Mouse (Mus musculus): ENCODE measurements at regions not wholly inside any gene's neighbourhood (a gene's known extent, or its start where the extent isn't known, plus 50 kb on each side); places are given as distances from the start of the nearest gene placed in this dataset.

- ATAC-seq (ENCODE audit: low read depth): no peak
- 31% methylated on average over 16 of the region's 16 CpGs for WGBS (ENCODE audit: insufficient replicate concordance)
- peaks cover 13% of the 10 kb centered on the region for H3K4me1 ChIP-seq (ENCODE audit: control insufficient read depth, low read depth, low read length)
- H3K4me2 ChIP-seq (ENCODE audit: low read depth, low read length): peak overlapping the region; percentile 14
- peak overlapping the region; percentile 19 for H3K4me3 ChIP-seq (ENCODE audit: low read depth, low read length)
- H3K36me3 ChIP-seq (ENCODE audit: control insufficient read depth, insufficient read depth): no peaks in the 10 kb centered on the region
- H3K9me3 ChIP-seq (replicated peaks; ENCODE audit: control insufficient read depth, low read length): no peaks in the 10 kb centered on the region
- H3K27me3 ChIP-seq (ENCODE audit: control insufficient read depth, insufficient read depth, low read depth, low read length): no peaks in the 10 kb centered on the region
- no peak overlapping the region for H3K27ac ChIP-seq (ENCODE audit: low read length)
- H3K9ac ChIP-seq (ENCODE audit: low read depth, low read length): no peak overlapping the region
Observed at GRCm38 (mm10) chr1:151074508-151075314, 81.5 kb upstream of the Hmcn1 start.

- Histone ChIP-seq H3K4me1 (ENCODE audit: control insufficient read depth, low read depth, low read length) (peaks cover 18% of the 10 kb centered on the region), H3K9ac (ENCODE audit: low read depth, low read length) (no peak overlapping the region), H3K9me3 (replicated peaks; ENCODE audit: control insufficient read depth, low read length) (no peaks in the 10 kb centered on the region), H3K27ac (ENCODE audit: low read length) (no peak overlapping the region), H3K4me2 (ENCODE audit: low read depth, low read length) (no peak overlapping the region), H3K27me3 (ENCODE audit: control insufficient read depth, insufficient read depth, low read depth, low read length) (no peaks in the 10 kb centered on the region), H3K4me3 (ENCODE audit: low read depth, low read length) (no peak overlapping the region), H3K36me3 (ENCODE audit: control insufficient read depth, insufficient read depth) (no peaks in the 10 kb centered on the region)
- ATAC-seq (ENCODE audit: low read depth): no peak
- 61% methylated on average over 6 of the region's 6 CpGs for WGBS (ENCODE audit: insufficient replicate concordance)
Observed at GRCm38 (mm10) chr1:151075541-151075940, 82.3 kb upstream of the Hmcn1 start.

- Histone ChIP-seq H3K4me1 (ENCODE audit: control insufficient read depth, low read depth, low read length) (peaks cover 26% of the 10 kb centered on the region), H3K27me3 (ENCODE audit: control insufficient read depth, insufficient read depth, low read depth, low read length) (no peaks in the 10 kb centered on the region), H3K9ac (ENCODE audit: low read depth, low read length) (peak overlapping the region; percentile 55), H3K4me2 (ENCODE audit: low read depth, low read length) (peak overlapping the region; percentile 67), H3K9me3 (replicated peaks; ENCODE audit: control insufficient read depth, low read length) (no peaks in the 10 kb centered on the region), H3K4me3 (ENCODE audit: low read depth, low read length) (no peak overlapping the region), H3K27ac (ENCODE audit: low read length) (peak overlapping the region; percentile 85), H3K36me3 (ENCODE audit: control insufficient read depth, insufficient read depth) (no peaks in the 10 kb centered on the region)
- ATAC-seq (ENCODE audit: low read depth): peak; percentile 58
- WGBS (ENCODE audit: insufficient replicate concordance): 31% methylated on average over 16 of the region's 16 CpGs
Observed at GRCm38 (mm10) chr1:151078909-151079522, 85.8 kb upstream of the Hmcn1 start.

GRCm38 (mm10) chr1:151079614-151080360, 86.6 kb upstream of the Hmcn1 start:
- peak overlapping the region; percentile 85 for H3K27ac ChIP-seq (ENCODE audit: low read length)
- 31% methylated on average over 15 of the region's 15 CpGs for WGBS (ENCODE audit: insufficient replicate concordance)
- peak; percentile 92 for ATAC-seq (ENCODE audit: low read depth)
- no peaks in the 10 kb centered on the region for H3K27me3 ChIP-seq (ENCODE audit: control insufficient read depth, insufficient read depth, low read depth, low read length)
- peak overlapping the region; percentile 55 for H3K9ac ChIP-seq (ENCODE audit: low read depth, low read length)
- peak overlapping the region; percentile 67 for H3K4me2 ChIP-seq (ENCODE audit: low read depth, low read length)
- no peaks in the 10 kb centered on the region for H3K36me3 ChIP-seq (ENCODE audit: control insufficient read depth, insufficient read depth)
- H3K4me3 ChIP-seq (ENCODE audit: low read depth, low read length): peak overlapping the region; percentile 33
- H3K4me1 ChIP-seq (ENCODE audit: control insufficient read depth, low read depth, low read length): peaks cover 26% of the 10 kb centered on the region
- H3K9me3 ChIP-seq (replicated peaks; ENCODE audit: control insufficient read depth, low read length): no peaks in the 10 kb centered on the region

- Histone ChIP-seq H3K4me1 (ENCODE audit: control insufficient read depth, low read depth, low read length) (peaks cover 26% of the 10 kb centered on the region), H3K4me2 (ENCODE audit: low read depth, low read length) (peak overlapping the region; percentile 38), H3K36me3 (ENCODE audit: control insufficient read depth, insufficient read depth) (no peaks in the 10 kb centered on the region), H3K9ac (ENCODE audit: low read depth, low read length) (peak overlapping the region; percentile 52), H3K27ac (ENCODE audit: low read length) (peak overlapping the region; percentile 81), H3K4me3 (ENCODE audit: low read depth, low read length) (0 out of 2 replicates have a peak overlapping the region, but pooled peaks have one; percentile 4), H3K9me3 (replicated peaks; ENCODE audit: control insufficient read depth, low read length) (no peaks in the 10 kb centered on the region), H3K27me3 (ENCODE audit: control insufficient read depth, insufficient read depth, low read depth, low read length) (no peaks in the 10 kb centered on the region)
- ATAC-seq (ENCODE audit: low read depth): peak; percentile 35
- 13% methylated on average over 9 of the region's 9 CpGs for WGBS (ENCODE audit: insufficient replicate concordance)
Observed at GRCm38 (mm10) chr1:151080510-151080980, 87.3 kb upstream of the Hmcn1 start.

- Histone ChIP-seq H3K9ac (ENCODE audit: low read depth, low read length) (no peak overlapping the region), H3K4me2 (ENCODE audit: low read depth, low read length) (no peak overlapping the region), H3K4me3 (ENCODE audit: low read depth, low read length) (no peak overlapping the region), H3K27me3 (ENCODE audit: control insufficient read depth, insufficient read depth, low read depth, low read length) (no peaks in the 10 kb centered on the region), H3K9me3 (replicated peaks; ENCODE audit: control insufficient read depth, low read length) (no peaks in the 10 kb centered on the region), H3K36me3 (ENCODE audit: control insufficient read depth, insufficient read depth) (no peaks in the 10 kb centered on the region), H3K27ac (ENCODE audit: low read length) (no peak overlapping the region), H3K4me1 (ENCODE audit: control insufficient read depth, low read depth, low read length) (peaks cover 26% of the 10 kb centered on the region)
- WGBS (ENCODE audit: insufficient replicate concordance): 86% methylated on average over 5 of the region's 5 CpGs
- ATAC-seq (ENCODE audit: low read depth): no peak
Observed at GRCm38 (mm10) chr1:151082510-151083033, 89.3 kb upstream of the Hmcn1 start.

- 25% methylated on average over 2 of the region's 2 CpGs for WGBS (ENCODE audit: insufficient replicate concordance)
- Histone ChIP-seq H3K4me2 (ENCODE audit: low read depth, low read length) (no peak overlapping the region), H3K9ac (ENCODE audit: low read depth, low read length) (no peak overlapping the region), H3K9me3 (replicated peaks; ENCODE audit: control insufficient read depth, low read length) (no peaks in the 10 kb centered on the region), H3K4me1 (ENCODE audit: control insufficient read depth, low read depth, low read length) (peaks cover 22% of the 10 kb centered on the region), H3K4me3 (ENCODE audit: low read depth, low read length) (no peak overlapping the region), H3K27ac (ENCODE audit: low read length) (no peak overlapping the region), H3K36me3 (ENCODE audit: control insufficient read depth, insufficient read depth) (no peaks in the 10 kb centered on the region), H3K27me3 (ENCODE audit: control insufficient read depth, insufficient read depth, low read depth, low read length) (no peaks in the 10 kb centered on the region)
- ATAC-seq (ENCODE audit: low read depth): no peak
Observed at GRCm38 (mm10) chr1:151083806-151084205, 90.6 kb upstream of the Hmcn1 start.

GRCm38 (mm10) chr1:151086111-151086859, 93.0 kb upstream of the Hmcn1 start:
- Histone ChIP-seq H3K9me3 (replicated peaks; ENCODE audit: control insufficient read depth, low read length) (no peaks in the 10 kb centered on the region), H3K27ac (ENCODE audit: low read length) (no peak overlapping the region), H3K4me3 (ENCODE audit: low read depth, low read length) (no peak overlapping the region), H3K9ac (ENCODE audit: low read depth, low read length) (no peak overlapping the region), H3K4me1 (ENCODE audit: control insufficient read depth, low read depth, low read length) (peaks cover 2% of the 10 kb centered on the region), H3K36me3 (ENCODE audit: control insufficient read depth, insufficient read depth) (no peaks in the 10 kb centered on the region), H3K4me2 (ENCODE audit: low read depth, low read length) (no peak overlapping the region), H3K27me3 (ENCODE audit: control insufficient read depth, insufficient read depth, low read depth, low read length) (no peaks in the 10 kb centered on the region)
- no peak for ATAC-seq (ENCODE audit: low read depth)
- WGBS (ENCODE audit: insufficient replicate concordance): 70% methylated on average over 22 of the region's 22 CpGs

Measured in liver, embryonic 16.5 days (tissue).